Mouse (Mus musculus) liver, embryonic 13.5 days (tissue): ENCODE data around the gene Med20. TPM values are rescaled to one million over a fixed set of nuclear protein-coding genes. Genes with fewer than 3 reads are reported as not detected.
"Not testable (repeated sequence)": the region's sequence is repeated elsewhere in the genome, so short reads cannot be mapped to it uniquely, and the experiment has no call there.

Source experiments
- ATAC-seq: fragments of 200-750 bp; cut with Nextera tagmentation; 2 replicates; pipeline ENCODE4 v1.8.0; 2017; ENCODE audit warnings: low read depth, mild to moderate bottlenecking, moderate number of reproducible peaks, moderate library complexity
- DNase-seq: peaks from one replicate; pipeline ENCODE4 v3.0.0; 2022
- H3K27ac ChIP-seq: fragments of 300-500 bp; sonication (generic); 2 replicates; pipeline ENCODE4 v1.5.1; 2015; ENCODE audit warnings: moderate library complexity, mild to moderate bottlenecking, inconsistent platforms
- H3K27me3 ChIP-seq: fragments of 300-500 bp; sonication (generic); 2 replicates; pipeline ENCODE4 v1.6.1; 2015; ENCODE audit warnings: mild to moderate bottlenecking, inconsistent platforms
- H3K36me3 ChIP-seq: fragments of 300-500 bp; sonication (generic); 2 replicates; pipeline ENCODE4 v1.6.1; 2015; ENCODE audit warnings: mild to moderate bottlenecking, inconsistent platforms
- H3K4me1 ChIP-seq: fragments of 300-500 bp; sonication (generic); replicated peaks from 2 replicates; pipeline ENCODE4 v1.6.1; 2015; ENCODE audit warnings: inconsistent platforms
- H3K4me2 ChIP-seq: fragments of 300-500 bp; sonication (generic); 2 replicates; pipeline ENCODE4 v1.6.1; 2015; ENCODE audit warnings: inconsistent platforms, mild to moderate bottlenecking, moderate library complexity
- H3K4me3 ChIP-seq: fragments of 300-500 bp; sonication (generic); replicated peaks from 2 replicates; pipeline ENCODE4 v1.5.1; 2015; ENCODE audit warnings: mild to moderate bottlenecking, inconsistent platforms
- H3K9ac ChIP-seq: fragments of 300-500 bp; sonication (generic); 2 replicates; pipeline ENCODE4 v1.6.1; 2015; ENCODE audit warnings: mild to moderate bottlenecking, inconsistent platforms
- H3K9me3 ChIP-seq: fragments of 300-500 bp; sonication (generic); replicated peaks from 2 replicates; pipeline ENCODE4 v1.6.1; 2016; ENCODE audit warnings: inconsistent platforms
- WGBS: fragments of 180-500 bp; shearing (Covaris S2); methylation state at CpG from one replicate; pipeline ENCODE4 v1.1.7; 2015; ENCODE audit not compliant: insufficient replicate concordance; 5-methylcytosine and 5-hydroxymethylcytosine counted together
- polyA plus RNA-seq: library from polyadenylated mRNA; unstranded; fragments of >200 nt; fragmentation: Nextera tagmentation; extraction: Ambion mirVana; gene quantifications from 2 replicates; pipeline ENCODE4 v1.2.1, GENCODE M21; 2015

The Med20 gene
- polyA plus RNA-seq, 1 experiment from 2014 or later: 26.0 TPM

DNA sequence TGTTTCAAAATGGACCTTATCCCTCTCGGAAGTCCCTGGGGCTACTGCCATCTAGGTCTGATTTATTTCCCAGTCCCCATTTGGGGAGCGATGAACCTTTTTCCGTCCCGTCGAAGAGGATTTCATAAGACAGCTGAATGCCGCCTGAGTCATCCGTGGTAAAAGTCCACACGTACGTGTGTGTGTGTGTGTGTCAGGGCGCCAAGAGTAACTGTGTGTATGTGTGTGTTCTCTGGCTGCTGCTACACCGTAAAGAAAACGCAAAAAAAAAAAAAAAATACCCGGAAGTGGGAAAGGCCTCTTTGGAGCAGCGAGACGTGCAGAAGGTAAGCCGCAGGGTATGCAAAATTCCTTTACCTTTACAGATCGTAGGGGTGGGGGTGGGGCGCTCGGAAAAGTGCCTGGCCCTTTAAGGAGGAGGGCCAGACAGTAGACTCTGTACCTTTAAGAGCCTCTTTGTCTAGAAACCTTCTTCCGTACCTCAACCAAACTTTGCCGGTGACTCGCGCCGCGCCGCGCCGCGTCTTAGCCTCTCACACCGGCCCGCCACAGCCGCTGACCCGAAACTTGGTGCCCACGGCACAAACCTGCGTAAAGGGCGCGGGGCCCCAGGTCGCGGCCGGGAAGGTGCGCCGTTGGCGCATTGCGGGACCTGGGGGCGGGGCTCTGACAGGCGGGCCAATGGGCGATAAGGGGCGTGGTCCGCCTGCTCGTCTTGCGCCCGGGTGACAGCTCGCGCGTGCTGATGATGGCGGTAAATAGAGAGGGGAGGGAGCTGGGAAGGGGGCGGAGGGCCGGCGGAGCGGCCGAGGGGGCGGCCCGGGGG lies 17.7 kb downstream of the Med20 start:
- Histone ChIP-seq H3K9ac (peak overlapping the region; percentile 90), H3K4me1 (peaks cover 55% of the 10 kb centered on the region), H3K9me3 (no peaks in the 10 kb centered on the region), H3K4me3 (peak overlapping the region; percentile 72), H3K27ac (peak overlapping the region; percentile 94), H3K27me3 (no peaks in the 10 kb centered on the region), H3K4me2 (peak overlapping the region; percentile 99), H3K36me3 (peaks cover 38% of the 10 kb centered on the region)
- under 1% methylated on average over 63 of the region's 63 CpGs for WGBS
- peak; percentile 96 for DNase-seq
- ATAC-seq: peak; percentile 89

DNA sequence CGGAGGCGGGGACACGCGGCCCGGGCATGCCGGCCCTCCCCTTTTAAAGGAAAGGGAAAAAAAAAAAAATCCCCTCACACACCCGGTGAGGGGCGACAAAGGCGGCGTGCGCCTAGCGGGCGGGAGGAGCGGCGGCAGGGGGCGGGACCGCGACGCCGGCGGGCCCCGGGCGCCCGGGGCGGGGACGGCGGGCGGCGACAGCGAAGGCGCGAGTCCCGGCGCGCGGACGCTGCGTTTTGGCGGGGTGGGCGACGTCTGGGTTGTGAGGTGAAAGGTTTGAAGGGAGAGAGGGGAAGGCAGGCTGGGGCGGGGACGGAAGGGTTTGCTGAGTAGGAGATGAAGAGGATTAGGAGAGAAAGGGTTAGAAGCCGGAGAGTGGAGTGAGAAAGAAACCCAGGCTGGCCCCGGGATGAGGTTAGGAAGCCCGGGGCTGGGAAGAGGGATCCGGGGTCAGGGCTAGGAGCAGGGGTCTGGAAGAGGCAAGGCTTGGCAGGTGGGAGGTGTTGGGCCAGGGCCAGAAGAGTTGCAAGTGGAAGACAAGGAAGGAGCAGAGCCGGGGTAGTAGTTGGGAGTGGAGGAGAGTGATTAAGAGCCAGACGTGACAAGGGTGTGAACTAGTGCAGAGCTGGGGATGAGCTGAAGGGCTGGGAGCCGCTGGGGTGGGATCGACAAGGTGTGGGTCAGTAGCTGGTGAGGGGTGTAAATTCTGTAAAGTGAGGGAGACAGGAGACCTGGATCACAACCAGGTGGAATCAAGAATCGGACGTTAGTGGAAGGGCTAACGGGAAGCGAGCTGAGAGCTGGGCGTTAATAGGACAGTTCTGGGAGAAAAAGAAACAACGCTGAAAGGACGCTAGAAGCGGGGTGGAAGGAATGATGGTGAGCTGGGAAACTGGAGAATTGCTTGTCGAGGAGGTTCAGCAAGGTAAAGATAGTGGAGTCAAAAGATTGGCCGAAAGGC lies 18.6 kb downstream of the Med20 start:
- H3K27me3 ChIP-seq: no peaks in the 10 kb centered on the region
- no peaks in the 10 kb centered on the region for H3K9me3 ChIP-seq
- H3K9ac ChIP-seq: peak overlapping the region; percentile 90
- DNase-seq (peak; percentile 39), ATAC-seq (peak; percentile 61)
- peaks cover 61% of the 10 kb centered on the region for H3K4me1 ChIP-seq
- H3K27ac ChIP-seq: peak overlapping the region; percentile 94
- H3K4me2 ChIP-seq: peak overlapping the region; percentile 99
- WGBS: under 1% methylated on average over 61 of the region's 61 CpGs
- H3K4me3 ChIP-seq: peak overlapping the region; percentile 72
- peaks cover 32% of the 10 kb centered on the region for H3K36me3 ChIP-seq

DNA sequence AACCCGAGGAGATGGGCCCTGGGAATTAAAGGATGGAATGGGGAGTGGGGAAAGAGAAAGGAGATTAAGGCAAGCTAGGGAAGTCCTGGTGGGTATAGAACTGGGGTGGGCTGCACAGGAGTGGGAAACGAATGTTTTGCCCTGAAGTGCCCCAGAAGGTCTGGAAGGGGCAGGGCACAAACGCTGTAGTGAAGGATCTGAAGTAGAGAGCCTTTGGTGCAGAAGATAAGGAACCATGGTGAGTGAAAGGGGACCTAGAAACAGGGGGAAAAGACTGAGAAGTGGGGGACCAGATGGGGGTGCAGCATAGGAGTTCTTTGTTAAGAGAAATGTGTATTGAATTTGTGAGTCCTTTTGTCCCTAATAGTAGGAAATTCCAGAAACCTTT lies 19.3 kb downstream of the Med20 start, which contains the start of gene Usp49:
Gene Usp49 (plus strand): TSS at position 13 of the 388 bp plus-strand sequence.
- H3K4me3 ChIP-seq: peak within 1 kb of the TSS; percentile 72
- H3K4me2 ChIP-seq: peak within 1 kb of the TSS; percentile 99
- peaks cover 31% of the 10 kb centered on the region for H3K36me3 ChIP-seq
- no peak for DNase-seq
- H3K27me3 ChIP-seq: no peaks in the 10 kb centered on the region
- H3K9ac ChIP-seq: peak within 1 kb of the TSS; percentile 90
- H3K27ac ChIP-seq: peak within 1 kb of the TSS; percentile 94
- 0% methylated on average over 3 of the region's 3 CpGs for WGBS
- ATAC-seq: 0 out of 2 replicates have a peak, but pooled peaks have one; percentile 22
- no peaks in the 10 kb centered on the region for H3K9me3 ChIP-seq
- peaks cover 61% of the 10 kb centered on the region for H3K4me1 ChIP-seq

- H3K27ac ChIP-seq: no peak overlapping the region
- no peaks in the 10 kb centered on the region for H3K9me3 ChIP-seq
- peak overlapping the region; percentile 33; the same call in 1 of the 2 replicates for H3K4me2 ChIP-seq
- H3K27me3 ChIP-seq: no peaks in the 10 kb centered on the region
- DNase-seq (no peak), ATAC-seq (no peak)
- H3K4me3 ChIP-seq: peak overlapping the region; percentile 14; the same call in 1 of the 2 replicates
- peak overlapping the region; percentile 46; the same call in 1 of the 2 replicates for H3K9ac ChIP-seq
- H3K36me3 ChIP-seq: peaks cover 26% of the 10 kb centered on the region
- 71% methylated on average over 4 of the region's 4 CpGs for WGBS
- peaks cover 58% of the 10 kb centered on the region for H3K4me1 ChIP-seq
These were observed 20.9 kb downstream of the Med20 start for GRCm38 (mm10) chr17:47632181-47632840.

DNA sequence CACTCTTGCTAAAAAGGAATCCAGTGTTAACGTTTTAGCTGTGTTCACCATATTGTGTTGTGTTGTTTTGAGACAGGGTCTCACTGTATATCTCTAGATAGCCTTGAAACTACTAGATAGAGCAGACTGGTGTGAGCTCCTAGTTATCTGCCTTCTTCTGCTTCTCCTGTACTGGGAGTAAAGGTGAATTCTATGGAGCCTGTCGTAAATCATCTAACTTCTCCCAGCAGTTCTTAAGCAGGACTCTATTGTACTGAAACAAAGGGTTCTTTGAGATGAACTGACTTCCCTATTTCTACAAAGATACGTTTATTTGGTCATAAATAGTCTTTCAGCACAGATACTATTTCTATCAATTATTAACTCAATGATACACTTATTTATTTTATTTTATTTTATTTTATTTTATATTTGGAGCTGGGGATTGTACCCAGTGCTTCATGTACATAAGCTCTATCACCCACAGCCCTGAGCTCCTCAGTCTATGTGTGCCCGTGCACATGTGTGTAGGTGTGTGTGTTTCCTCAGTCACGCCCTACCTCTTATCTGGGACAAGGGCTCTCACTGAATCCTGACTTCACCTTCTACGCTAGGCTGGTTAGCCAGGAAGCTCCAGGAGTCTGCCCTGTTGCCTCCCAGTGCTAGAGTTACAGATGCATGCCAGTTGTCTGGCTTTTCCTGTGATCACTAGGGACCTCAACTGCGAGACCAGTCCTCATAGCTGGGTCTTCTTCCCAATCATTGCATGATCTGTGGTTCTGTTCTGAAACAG lies 22.8 kb downstream of the Med20 start:
- ATAC-seq (no peak), DNase-seq (no peak)
- no peaks in the 10 kb centered on the region for H3K27me3 ChIP-seq
- WGBS: 61% methylated on average over 7 of the region's 7 CpGs
- no peaks in the 10 kb centered on the region for H3K9me3 ChIP-seq
- H3K4me3 ChIP-seq: no peak overlapping the region
- H3K27ac ChIP-seq: no peak overlapping the region
- no peak overlapping the region for H3K4me2 ChIP-seq
- H3K36me3 ChIP-seq: peaks cover 18% of the 10 kb centered on the region
- peaks cover 43% of the 10 kb centered on the region for H3K4me1 ChIP-seq
- H3K9ac ChIP-seq: peak overlapping the region; percentile 17; the same call in 1 of the 2 replicates

- DNase-seq (no peak), ATAC-seq (no peak)
- no peaks in the 10 kb centered on the region for H3K27me3 ChIP-seq
- no peaks in the 10 kb centered on the region for H3K36me3 ChIP-seq
- H3K27ac ChIP-seq: no peak overlapping the region
- no peak overlapping the region for H3K4me2 ChIP-seq
- peaks cover 20% of the 10 kb centered on the region for H3K4me1 ChIP-seq
- no peak overlapping the region for H3K9ac ChIP-seq
- 86% methylated on average over 2 of the region's 2 CpGs for WGBS
- H3K9me3 ChIP-seq: no peaks in the 10 kb centered on the region
- no peak overlapping the region for H3K4me3 ChIP-seq
These were observed 31.6 kb downstream of the Med20 start for GRCm38 (mm10) chr17:47642992-47643391.

DNA sequence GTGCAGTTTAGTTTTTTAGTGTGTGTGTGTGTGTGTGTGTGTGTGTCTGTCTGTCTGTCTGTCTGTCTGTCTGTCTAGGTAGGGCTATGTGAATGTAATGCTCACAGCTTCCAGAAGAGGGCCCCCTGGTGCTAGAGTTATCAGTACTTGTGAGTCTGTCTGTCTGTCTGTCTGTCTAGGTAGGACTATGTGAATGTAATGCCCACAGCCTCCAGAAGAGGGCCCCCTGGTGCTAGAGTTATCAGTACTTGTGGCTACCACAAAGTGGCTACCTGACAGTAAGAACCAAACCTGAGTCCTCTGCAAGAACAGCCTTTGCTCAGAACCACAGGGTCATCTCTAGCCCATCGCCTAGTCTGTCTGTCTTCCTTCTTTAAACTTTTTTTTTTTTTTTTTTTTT lies 35.3 kb downstream of the Med20 start:
- Histone ChIP-seq H3K9ac (no peak overlapping the region), H3K4me2 (no peak overlapping the region), H3K36me3 (peaks cover 10% of the 10 kb centered on the region; the same call in 1 of the 2 replicates), H3K4me3 (no peak overlapping the region), H3K4me1 (peaks cover 22% of the 10 kb centered on the region), H3K9me3 (no peaks in the 10 kb centered on the region), H3K27me3 (no peaks in the 10 kb centered on the region), H3K27ac (no peak overlapping the region)
- WGBS: 60% methylated on average over 1 of the region's 1 CpGs
- peak; percentile 53 for DNase-seq
- 0 out of 2 replicates have a peak, but pooled peaks have one; percentile 12 for ATAC-seq

GRCm38 (mm10) chr17:47648966-47649365 lies 37.6 kb downstream of the Med20 start:
- Histone ChIP-seq H3K27ac (no peak overlapping the region), H3K4me3 (no peak overlapping the region), H3K27me3 (no peaks in the 10 kb centered on the region), H3K9ac (no peak overlapping the region; the same call in 1 of the 2 replicates), H3K4me2 (no peak overlapping the region), H3K36me3 (peaks cover 20% of the 10 kb centered on the region; the same call in 1 of the 2 replicates), H3K4me1 (peaks cover 20% of the 10 kb centered on the region), H3K9me3 (no peaks in the 10 kb centered on the region)
- DNase-seq (no peak), ATAC-seq (no peak)
- WGBS: 59% methylated on average over 4 of the region's 4 CpGs

GRCm38 (mm10) chr17:47651953-47652352 lies 40.6 kb downstream of the Med20 start:
- Histone ChIP-seq H3K4me3 (no peak overlapping the region), H3K9me3 (no peaks in the 10 kb centered on the region), H3K27me3 (no peaks in the 10 kb centered on the region), H3K4me1 (peaks cover 7% of the 10 kb centered on the region), H3K36me3 (peaks cover 22% of the 10 kb centered on the region), H3K4me2 (no peak overlapping the region), H3K9ac (no peak overlapping the region), H3K27ac (no peak overlapping the region)
- WGBS: 75% methylated on average over 2 of the region's 2 CpGs
- no peak for DNase-seq
- no peak for ATAC-seq

GRCm38 (mm10) chr17:47654346-47654745 lies 43.0 kb downstream of the Med20 start:
- DNase-seq, H3K4me1 ChIP-seq, H3K9me3 ChIP-seq, ATAC-seq, H3K27me3 ChIP-seq, H3K4me3 ChIP-seq, H3K9ac ChIP-seq, H3K4me2 ChIP-seq, H3K27ac ChIP-seq: not testable (repeated sequence)
- 87% methylated on average over 8 of the region's 8 CpGs for WGBS
- peaks cover 22% of the 10 kb centered on the region for H3K36me3 ChIP-seq
